Mouse (Mus musculus) kidney, postnatal 36 days (tissue): ENCODE data around the gene Tmc7.

ENCODE experiments used
- DNase-seq, 2 experiments: peaks; one replicate each; pipeline ENCODE4 v3.0.0; 2021 to 2022; ENCODE audit warnings: mixed read lengths in 2 of 2

Gene Tmc7

DNA sequence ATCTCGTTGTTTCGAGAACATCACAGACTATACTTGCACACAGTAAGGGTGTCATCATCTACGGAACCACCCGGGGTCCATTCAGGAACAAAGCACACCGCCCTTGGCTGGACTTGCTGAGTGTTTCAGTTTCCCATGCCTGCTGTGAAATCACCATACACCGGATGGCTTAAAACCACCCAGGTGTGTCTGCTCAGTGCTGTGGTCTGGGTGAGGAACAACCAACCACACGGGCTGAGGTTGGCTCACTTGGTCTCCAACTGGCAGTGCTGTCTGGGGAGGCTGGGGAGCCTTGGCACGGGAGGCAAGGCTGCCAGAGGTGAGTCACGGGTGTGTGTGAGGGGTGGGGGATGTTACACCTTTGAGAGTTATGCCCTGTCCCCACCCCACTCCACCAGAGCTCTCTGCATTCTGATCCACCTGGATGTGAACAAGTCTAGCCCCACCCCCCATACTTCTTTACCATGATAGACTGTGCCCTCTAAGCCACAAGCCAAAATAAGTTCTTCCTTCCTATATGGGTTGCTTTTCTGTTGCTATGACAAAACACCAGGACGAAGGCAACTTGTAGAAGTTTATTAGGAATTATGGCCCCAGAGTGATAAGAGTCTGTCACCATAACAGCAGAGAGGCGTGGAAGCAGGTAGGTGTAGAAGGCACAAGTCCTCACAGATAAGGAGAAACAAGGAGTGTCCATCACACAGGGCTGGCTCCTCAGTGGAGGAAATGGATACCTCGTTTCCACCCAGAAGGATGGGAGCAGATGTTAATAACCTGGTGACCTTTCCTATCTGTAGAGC is 85.4 kb downstream of the Tmc7 start:
- no peak for DNase-seq

DNA sequence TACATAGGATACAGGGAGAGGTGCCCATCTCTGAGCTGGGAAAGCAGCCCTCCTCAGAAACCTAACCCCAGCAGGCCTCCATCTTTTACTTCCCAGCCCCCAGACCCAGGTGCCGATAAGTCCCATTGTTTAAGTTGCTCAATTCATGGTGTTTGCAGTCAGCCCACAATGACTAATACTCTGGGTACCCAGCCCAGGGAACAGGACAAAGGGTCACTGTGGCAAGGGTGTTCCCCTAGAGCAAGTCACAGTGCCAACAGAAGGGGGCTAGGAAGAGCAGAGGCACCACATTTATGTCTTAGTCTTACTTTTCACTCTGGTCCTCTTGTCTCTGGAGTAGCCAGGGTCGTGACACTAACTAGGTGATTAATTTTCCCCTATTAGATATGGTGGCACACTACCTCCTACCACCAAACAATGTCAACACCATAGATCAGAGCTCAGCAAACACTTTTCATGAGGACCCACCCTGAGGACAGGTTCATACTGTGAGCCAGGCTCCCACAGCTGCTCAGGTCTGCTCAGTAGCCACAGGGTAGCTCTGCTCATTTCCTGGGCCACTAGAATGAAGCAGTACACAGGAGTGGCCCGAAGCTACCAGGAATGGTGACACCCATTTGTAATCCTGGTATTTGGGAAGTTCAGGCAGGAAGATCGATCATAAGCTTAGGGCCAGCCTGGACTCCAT is 89.5 kb downstream of the Tmc7 start:
- DNase-seq = no peak

DNA sequence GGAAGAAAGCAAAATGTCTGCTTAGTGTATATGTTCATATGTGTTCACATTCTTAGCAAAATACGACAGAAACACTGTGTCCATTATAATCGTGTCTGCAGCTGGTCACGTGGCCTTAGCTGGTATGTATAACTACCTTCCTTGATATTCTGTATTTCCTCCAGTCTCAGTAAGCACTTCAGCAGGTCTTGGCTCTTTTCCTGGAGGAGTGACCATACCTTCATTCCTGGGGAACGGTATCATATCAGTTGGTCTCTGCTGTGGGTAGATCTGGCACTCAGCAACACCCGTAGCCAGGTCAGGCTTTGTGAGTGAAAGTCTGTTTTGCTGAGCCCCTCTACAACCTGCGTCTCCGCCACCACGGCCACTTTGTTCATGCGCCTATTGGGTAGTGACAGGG is 90.6 kb downstream of the Tmc7 start:
- no peak for DNase-seq

DNA sequence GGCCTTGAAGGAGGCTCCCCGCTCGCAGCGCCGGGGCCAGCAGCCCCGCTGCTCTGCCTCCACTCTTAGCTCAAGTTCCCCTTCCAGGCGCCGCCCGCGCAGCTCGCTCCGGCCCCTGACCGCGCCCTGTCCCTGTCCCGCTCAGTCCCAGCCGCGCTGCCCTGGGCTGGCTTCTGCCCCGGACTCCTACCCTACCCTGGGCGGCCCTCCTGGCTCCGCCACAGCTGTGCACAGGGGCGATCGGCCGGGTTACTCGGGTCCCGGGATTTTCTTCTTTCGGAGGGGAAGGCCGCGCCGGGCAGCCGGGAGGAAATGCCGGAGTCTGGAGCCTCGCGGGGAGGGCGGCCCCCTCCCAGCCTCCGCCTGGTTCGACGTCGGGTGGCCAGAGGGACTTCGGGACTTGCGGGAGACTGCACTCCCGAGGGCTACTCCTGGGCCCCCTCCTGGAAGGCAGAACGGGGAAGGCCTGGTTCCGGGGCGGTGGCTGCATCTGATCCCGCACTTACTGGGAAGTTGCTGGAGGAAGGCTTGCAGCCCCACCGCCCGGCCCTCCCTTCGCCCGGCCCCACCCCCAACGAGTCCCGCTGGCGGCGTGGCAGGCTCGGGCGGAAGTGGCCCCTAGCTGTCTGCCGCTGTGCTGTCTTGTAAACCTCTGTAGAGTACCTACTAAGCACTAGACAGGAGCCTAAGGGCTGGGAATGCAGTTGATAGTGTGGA is 92.9 kb downstream of the Tmc7 start, which contains the start of gene Itpripl2:
Gene Itpripl2 (minus strand): TSS at position 545 of the 717 bp plus-strand sequence.
- DNase-seq = peak; percentile 81 to 86

DNA sequence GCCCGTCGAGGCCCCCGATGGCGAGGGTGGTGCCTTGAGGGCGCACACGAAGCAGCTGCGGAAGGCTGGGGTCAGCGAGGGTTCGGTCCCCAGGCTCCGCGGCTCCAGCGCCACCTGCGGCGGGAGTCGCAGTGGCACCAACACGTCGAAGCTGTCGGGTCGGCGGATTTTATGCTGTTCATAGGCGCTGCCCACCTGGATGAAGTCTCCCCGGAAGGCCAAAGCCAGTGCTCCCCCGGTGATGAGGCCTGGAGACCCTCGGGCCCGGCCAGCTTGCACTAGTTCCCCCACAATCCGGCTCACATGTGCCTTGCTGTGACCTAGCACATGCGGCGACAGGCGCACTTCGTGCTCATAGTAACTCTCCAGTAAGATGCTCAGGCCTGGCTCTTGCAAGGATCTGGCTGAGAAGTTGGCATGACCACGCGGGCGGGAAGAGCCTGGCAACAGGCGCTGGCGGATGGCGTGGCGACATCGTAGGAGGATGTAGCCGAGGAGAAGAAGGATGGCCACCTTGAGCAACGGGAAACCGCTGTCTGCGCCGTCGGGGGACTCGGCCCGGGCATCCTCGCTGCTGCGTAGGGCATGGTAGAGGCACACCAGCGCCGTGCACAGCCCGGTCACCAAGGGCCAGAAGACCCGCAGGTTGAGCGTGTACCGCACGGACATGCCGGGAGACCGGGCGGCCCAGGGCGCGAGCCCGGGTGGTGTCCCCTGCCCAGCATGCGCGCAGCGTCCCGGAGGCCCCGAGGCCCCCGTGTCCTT is 93.7 kb downstream of the Tmc7 start:
- peak in 1 of 2 experiments; percentile 47 for DNase-seq

DNA sequence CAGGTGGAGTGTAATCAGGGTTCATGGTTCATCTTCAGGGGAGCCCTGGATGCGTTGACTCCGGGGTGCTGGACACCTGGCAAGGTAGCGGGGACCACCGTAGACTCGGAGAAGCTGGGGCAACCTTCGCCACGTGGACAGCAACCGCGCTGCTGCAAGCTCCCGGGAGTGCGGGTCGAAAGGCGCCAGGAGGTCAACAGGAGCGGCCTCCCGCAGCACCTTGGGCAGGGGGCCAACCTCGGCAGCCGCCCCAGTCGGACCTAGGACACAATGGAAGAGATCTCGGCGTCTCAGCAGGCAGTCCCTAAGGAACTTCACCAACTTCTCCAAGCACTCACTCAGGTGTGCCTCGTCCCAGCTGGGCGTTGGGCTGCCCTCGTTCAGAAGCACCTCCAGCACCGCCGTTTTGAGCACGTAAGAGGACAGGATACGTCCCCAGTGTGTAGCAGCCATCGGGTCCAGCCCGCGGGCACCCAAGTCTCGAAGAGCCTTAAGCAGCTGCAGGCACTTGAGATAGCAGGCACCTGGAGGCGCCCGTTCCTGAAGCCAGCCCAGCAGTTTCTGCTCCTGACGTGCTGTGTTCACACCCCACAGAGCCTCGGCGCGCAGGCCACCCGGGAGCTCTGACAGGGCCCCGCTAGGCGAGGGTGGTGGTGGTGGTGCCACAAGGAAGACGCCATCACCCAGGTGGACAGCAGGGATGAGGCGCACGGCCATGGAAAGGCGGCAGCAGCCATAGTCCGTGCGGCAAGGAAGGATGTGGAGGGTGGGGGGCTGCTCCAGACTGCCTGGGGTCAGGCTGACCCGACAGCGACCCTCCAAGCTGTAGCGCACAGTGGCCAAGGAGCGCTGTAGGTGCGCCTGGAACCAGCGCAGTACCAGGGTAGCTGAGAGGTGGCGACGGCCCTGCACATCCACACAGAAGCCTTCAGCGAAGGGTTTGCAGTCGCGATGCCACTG is 94.5 kb downstream of the Tmc7 start:
- peak in 1 of 2 experiments; percentile 22 for DNase-seq

DNA sequence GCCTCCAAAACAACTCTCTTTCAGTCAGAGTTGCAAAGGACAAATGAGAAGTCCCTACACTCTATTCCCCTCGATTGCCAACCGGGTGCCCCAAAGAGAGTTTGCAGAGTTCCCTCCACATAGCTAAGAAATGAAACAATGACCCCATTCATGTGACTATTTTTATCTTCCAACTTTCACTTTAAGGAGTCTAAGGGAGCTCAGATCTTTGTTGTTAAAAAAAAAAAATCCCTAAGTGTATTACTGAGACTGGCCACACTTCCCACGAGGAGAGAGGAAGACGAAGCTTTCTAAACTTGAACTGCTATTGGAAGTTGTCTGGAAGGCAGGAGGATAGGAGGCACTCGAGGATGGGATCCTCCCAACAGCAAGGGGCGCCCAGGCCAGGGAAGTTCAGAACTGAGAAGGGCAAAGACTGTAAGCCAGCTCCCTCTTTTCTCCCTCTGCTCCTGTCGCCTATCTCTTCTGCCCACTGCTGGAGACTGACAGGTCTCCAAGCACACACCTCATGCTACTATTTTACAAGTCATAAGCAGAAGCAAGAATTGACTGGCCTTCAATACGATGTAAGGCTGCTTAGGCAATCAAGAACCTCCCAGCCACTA is 96.4 kb downstream of the Tmc7 start:
- no peak for DNase-seq

DNA sequence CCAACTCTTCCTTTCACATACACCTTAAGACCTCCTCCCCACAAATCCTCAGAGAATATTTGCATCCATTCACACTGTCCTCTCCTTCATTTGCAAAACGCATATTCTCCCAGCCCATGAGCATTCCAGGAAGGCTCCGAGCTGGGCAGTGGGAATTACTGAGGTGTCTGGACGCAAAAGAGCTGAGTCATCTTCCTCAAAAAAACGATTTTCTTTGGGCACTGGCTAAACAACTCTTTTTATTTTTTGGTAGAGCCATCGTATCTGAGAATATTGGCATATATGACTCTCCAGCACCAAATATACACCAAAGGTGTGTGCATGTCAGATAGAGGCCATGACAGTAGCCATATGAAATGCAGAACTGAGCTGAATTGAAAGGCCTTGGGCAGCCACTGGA is 97.6 kb downstream of the Tmc7 start:
- DNase-seq = no peak
